Mouse (Mus musculus) left cerebral cortex, postnatal 14 days (tissue): ENCODE results near the gene Plekha8. TPM values are rescaled to one million over a fixed set of nuclear protein-coding genes. Genes with fewer than 3 reads are reported as not detected.

ENCODE experiments used
- DNase-seq, 2 experiments: peaks; one replicate each; pipeline ENCODE4 v3.0.0; 2021 to 2022; ENCODE audit warnings: low spot score in 2 of 2, mixed read lengths in 1 of 2
- intact Hi-C: fragments of 180-260 bp; cut with DNase I; formaldehyde crosslinking; loops from one replicate; pipeline ENCODE4 v1.15.1; 2025
- total RNA-seq, 2 experiments: library from RNA; stranded (reverse); gene quantifications; 2 replicates each; pipeline ENCODE4 v1.2.3; 2021

Plekha8 gene
- total RNA-seq, 2 experiments from 2014 or later, result 8.5 to 9.4 TPM

GRCm38 (mm10) chr6:54569776-54570175 lies 25.1 kb upstream of the Plekha8 start:
- intact Hi-C loops, result loop anchor here (5.0 kb wide), 1 partner anchor 37 kb away; no protein-coding TSS in a partner anchor
- DNase-seq, result no peak

- no peak for DNase-seq
- intact Hi-C loops, result no loop called here
Measured at GRCm38 (mm10) chr6:54573218-54573955, 21.5 kb upstream of the Plekha8 start.

DNA sequence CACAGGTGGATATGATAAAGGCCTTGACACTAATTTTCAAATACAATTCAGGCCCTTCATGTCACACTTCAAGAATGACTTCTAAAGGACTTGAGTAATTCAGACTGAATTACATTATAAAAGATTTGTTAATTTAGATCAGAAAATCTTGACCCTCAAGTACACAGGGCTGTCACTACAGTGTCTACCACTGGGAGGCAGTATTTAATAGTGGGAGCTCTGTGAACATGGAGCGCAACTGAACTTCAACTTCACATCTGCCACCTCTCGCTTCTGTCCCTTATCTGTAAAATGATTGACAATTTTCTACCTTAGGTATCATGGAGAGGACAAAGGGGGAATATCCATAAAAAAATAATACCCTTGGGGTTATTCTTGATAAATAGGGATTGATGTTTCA lies 8.7 kb upstream of the Plekha8 start:
- intact Hi-C loops, result no loop called here

GRCm38 (mm10) chr6:54586911-54587310 lies 8.0 kb upstream of the Plekha8 start:
- no peak for DNase-seq
- intact Hi-C loops, result no loop called here

More for the DNA sequence above, 8.7 kb upstream of the Plekha8 start:
- peak in 1 of 2 experiments; percentile 71 for DNase-seq

DNA sequence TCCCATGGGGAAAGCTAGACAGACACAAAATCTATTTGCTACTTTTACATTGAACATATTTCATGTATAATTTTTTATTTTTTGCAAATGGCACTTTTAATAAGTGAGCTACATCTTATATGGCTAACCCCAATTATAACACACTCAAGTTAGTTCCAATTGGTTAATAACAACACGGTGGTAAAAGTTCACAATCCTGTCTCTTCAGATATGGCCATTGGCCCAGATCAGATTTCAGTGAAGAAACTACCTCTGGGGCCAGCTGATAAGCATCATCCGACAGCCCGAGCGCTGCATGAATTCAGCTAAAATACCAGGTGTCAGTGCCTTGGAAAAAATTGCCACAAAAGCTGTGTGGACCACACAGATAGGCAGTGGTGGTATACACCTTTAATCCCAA lies 7.2 kb upstream of the Plekha8 start:
- intact Hi-C loops, result no loop called here
- no peak for DNase-seq

DNA sequence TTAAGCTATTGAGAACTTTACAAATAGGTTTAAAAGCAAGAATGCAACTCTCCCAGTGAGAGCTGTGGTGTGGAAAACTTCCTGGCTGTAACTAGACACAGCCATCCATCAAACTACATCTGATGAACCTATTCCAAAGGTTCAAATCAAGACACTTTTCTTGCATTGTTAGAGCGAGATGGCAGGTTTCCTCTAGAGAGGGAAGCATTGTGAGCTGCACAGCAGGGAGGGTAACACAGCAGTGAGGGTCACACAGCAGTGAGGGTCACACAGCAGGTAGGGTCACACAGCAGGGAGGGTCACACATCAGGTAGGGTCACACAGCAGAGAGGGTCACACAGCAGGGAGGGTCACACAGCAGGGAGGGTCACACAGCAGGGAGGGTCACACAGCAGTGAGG lies 6.7 kb upstream of the Plekha8 start:
- DNase-seq, result no peak
- intact Hi-C loops, result no loop called here

DNA sequence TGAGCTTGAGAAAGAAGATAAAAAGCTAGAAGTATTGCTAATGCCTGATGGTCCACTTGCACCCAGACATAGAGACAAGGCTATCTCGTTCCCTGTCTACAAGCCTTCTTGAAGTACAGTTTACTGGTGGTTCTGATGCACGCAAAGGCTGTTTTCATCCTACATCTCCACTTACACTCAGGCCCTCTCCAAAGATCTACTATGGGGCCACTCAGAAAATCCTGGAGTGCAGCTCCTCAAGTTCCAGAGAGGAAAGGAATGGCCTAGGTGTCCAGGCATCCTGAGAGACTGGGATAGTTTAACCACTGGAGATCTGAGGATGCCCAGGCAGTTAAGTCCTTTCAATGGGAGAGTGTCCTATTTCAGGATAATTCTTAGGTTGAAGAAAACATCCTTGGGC lies 4.2 kb upstream of the Plekha8 start:
- no peak for DNase-seq
- intact Hi-C loops, result loop anchor here (5.0 to 10.0 kb wide), 2 partner anchors 92 to 574 kb away; partner anchors contain the start of gene Mturn

DNA sequence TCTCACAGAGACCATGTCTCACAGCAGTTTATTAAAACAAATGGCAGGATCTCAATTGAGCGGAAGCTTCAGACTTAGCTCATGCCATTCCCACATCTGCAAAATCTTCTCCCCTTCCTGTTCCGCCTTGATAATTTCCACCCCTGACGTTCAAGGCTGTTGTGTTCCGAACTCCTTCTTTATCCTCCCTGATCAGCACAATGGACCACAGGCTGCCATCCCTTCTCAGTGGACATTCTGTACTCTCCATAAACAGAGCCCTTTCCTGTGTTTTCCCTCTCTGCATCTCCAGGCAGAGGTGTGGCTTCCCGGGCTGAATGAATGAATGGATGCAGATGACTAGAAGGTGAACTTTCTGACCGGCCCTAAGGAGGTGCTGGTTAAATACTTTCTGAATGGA lies 3.1 kb upstream of the Plekha8 start:
- no peak for DNase-seq
- intact Hi-C loops, result loop anchor here (5.0 to 10.0 kb wide), 2 partner anchors 91 to 573 kb away; partner anchors contain the start of gene Mturn

GRCm38 (mm10) chr6:54592938-54593535 lies 1.9 kb upstream of the Plekha8 start:
- intact Hi-C loops, result loop anchor here (5.0 to 10.0 kb wide), 2 partner anchors 89 to 572 kb away; partner anchors contain the start of gene Mturn
- peak; percentile 95 to 97 for DNase-seq

GRCm38 (mm10) chr6:54593766-54594468 lies 994 bp upstream of the Plekha8 start:
- intact Hi-C loops, result loop anchor here (5.0 to 10.0 kb wide), 2 partner anchors 88 to 571 kb away; partner anchors contain the start of gene Mturn

GRCm38 (mm10) chr6:54595330-54595878 lies 493 bp downstream of the Plekha8 start:
- intact Hi-C loops, result loop anchor here (10.0 kb wide), 1 partner anchor 569 kb away; no protein-coding TSS in a partner anchor
- DNase-seq, result no peak

More at GRCm38 (mm10) chr6:54593766-54594468, 994 bp upstream of the Plekha8 start:
- DNase-seq, result no peak

GRCm38 (mm10) chr6:54597208-54597607 lies 2.3 kb downstream of the Plekha8 start, which contains the start of gene Fkbp14:
Gene Fkbp14, minus strand, starts transcription at chr6:54597308.
- DNase-seq, result no peak
- intact Hi-C loops, result loop anchor here (10.0 kb wide), 1 partner anchor 568 kb away; no protein-coding TSS in a partner anchor

DNA sequence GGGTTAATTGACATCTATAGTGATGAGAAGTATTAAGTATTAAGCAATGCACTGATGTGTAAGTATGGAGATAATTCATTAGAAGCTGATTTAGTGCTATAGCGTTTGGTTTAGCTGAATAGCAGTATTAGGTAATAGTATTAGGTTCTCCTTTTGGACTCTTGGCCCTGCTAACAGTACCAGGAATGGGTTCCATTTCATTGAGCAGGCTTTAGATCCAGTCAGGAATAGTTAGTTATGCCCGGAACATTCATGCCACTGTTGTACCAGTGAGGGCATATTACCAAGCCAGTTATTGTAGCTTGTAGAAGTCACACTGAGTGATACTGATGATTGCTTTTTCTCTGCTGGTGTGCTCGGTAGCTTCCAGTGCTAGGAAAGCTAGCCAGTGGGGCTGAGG lies 2.8 kb downstream of the Plekha8 start:
- DNase-seq, result no peak
- intact Hi-C loops, result loop anchor here (10.0 kb wide), 1 partner anchor 567 kb away; no protein-coding TSS in a partner anchor

GRCm38 (mm10) chr6:54600681-54601347 lies 5.9 kb downstream of the Plekha8 start:
- DNase-seq, result no peak
- intact Hi-C loops, result no loop called here

GRCm38 (mm10) chr6:54602891-54603290 lies 8.0 kb downstream of the Plekha8 start:
- intact Hi-C loops, result no loop called here
- DNase-seq, result no peak

GRCm38 (mm10) chr6:54604001-54604715 lies 9.2 kb downstream of the Plekha8 start:
- intact Hi-C loops, result no loop called here
- DNase-seq, result no peak

GRCm38 (mm10) chr6:54606241-54606640 lies 11.3 kb downstream of the Plekha8 start:
- no peak for DNase-seq
- intact Hi-C loops, result no loop called here

GRCm38 (mm10) chr6:54617363-54617762 lies 22.5 kb downstream of the Plekha8 start:
- DNase-seq, result no peak
- intact Hi-C loops, result no loop called here
